Mouse (Mus musculus) myocyte (in vitro differentiated cells): ENCODE results near the gene Lkaaear1.

Experiments used
- E2F4 ChIP-seq: IDR thresholded peaks from one replicate; pipeline ENCODE4 v1.6.1; 2011; ENCODE audit warnings: mild to moderate bottlenecking, control low read depth, moderate library complexity; ENCODE audit not compliant: insufficient read depth
- MAX ChIP-seq: IDR thresholded peaks from one replicate; pipeline ENCODE4 v1.6.1; 2011; ENCODE audit warnings: low read depth, mild to moderate bottlenecking, control low read depth
- MYOG ChIP-seq, 3 experiments: IDR thresholded peaks; one replicate each; pipeline ENCODE4 v1.6.1; 2011; ENCODE audit warnings: control low read depth in 2 of 3, low read depth in 2 of 3, mild to moderate bottlenecking in 2 of 3; ENCODE audit not compliant: insufficient read length in 2 of 3, control insufficient read depth in 1 of 3, insufficient read depth in 1 of 3
- POLR2AphosphoS2 ChIP-seq: IDR thresholded peaks from one replicate; pipeline ENCODE4 v1.6.1; 2011; ENCODE audit warnings: low read depth, control low read depth; ENCODE audit not compliant: insufficient read length
- USF1 ChIP-seq: IDR thresholded peaks from one replicate; pipeline ENCODE4 v1.6.1; 2011; ENCODE audit warnings: low read depth, mild to moderate bottlenecking, control low read depth, moderate library complexity

DNA sequence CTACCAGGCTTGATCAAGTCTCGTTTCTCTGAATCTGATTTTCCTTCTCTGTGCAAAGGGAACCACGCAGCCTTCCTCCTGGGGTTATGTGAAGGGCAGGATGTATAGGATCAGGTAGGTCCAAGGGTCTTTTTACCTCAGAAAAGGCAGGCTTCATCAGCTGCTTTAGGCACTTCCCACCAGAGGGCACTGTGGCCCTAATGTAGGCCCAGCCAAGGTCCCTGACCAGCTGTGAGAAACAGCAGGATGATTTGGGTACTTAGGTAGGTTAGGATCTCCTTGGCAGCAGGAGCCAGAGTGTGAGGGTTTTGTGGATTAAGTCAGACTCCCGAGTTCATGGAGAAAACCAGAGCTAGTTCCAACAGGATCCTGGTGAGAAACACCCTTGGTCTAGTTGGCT, 24.0 kb upstream of the Lkaaear1 start:
- TF ChIP-seq E2F4 (no peak), POLR2AphosphoS2 (no peak), MAX (no peak), MYOG (IDR thresholded peaks at IDR 0.05; ENCODE audit: control insufficient read depth in 1 of 3, insufficient read depth in 1 of 3, insufficient read length in 2 of 3, low read depth in 2 of 3) (no peak), USF1 (no peak)
